Mouse (Mus musculus) olfactory bulb, adult 2 months (tissue): ENCODE measurements around the gene Olfr267. TPM values are rescaled to one million over a fixed set of nuclear protein-coding genes. Genes with fewer than 3 reads are reported as not detected.

Experiments used
- H3K27ac ChIP-seq: fragments of 200-500 bp; 2 replicates; pipeline ENCODE4 v1.5.1; 2012; ENCODE audit warnings: low read depth, low read length; ENCODE audit not compliant: insufficient read depth
- H3K4me1 ChIP-seq: fragments of 200-500 bp; 2 replicates; pipeline ENCODE4 v1.6.1; 2012; ENCODE audit warnings: low read length; ENCODE audit not compliant: control insufficient read depth, insufficient read depth
- H3K4me3 ChIP-seq: fragments of 200-500 bp; 2 replicates; pipeline ENCODE4 v1.5.1; 2012; ENCODE audit warnings: mild to moderate bottlenecking, low read depth, low read length, moderate library complexity; ENCODE audit not compliant: insufficient read depth
- CTCF ChIP-seq: fragments of 200-500 bp; IDR thresholded peaks from 2 replicates; pipeline ENCODE4 v1.5.1; 2012; ENCODE audit warnings: low read depth, mild to moderate bottlenecking, low read length, moderate library complexity; ENCODE audit not compliant: insufficient read depth
- POLR2A ChIP-seq: fragments of 200-500 bp; IDR thresholded peaks from 2 replicates; pipeline ENCODE4 v1.6.1; 2012; ENCODE audit warnings: mild to moderate bottlenecking, low read depth, low read length, moderate library complexity; ENCODE audit not compliant: insufficient read depth
- WGBS: fragments of 180-500 bp; shearing (Covaris S2); methylation state at CpG from one replicate; pipeline ENCODE4 v1.1.7; 2018; 5-methylcytosine and 5-hydroxymethylcytosine counted together
- polyA plus RNA-seq: library from polyadenylated mRNA; stranded (reverse); fragments of >200 nt; gene quantifications from 2 replicates; pipeline ENCODE4 v1.2.4, GENCODE M21; 2012; ENCODE audit warnings: low replicate concordance; ENCODE audit not compliant: missing spikeins, insufficient read depth, insufficient read length

Olfr267 gene
- polyA plus RNA-seq, result not detected in 2 replicates

- no peak within 1 kb of the TSS for H3K4me3 ChIP-seq
- TF ChIP-seq CTCF (no peak), POLR2A (no peak)
- no peaks in the 10 kb centered on the region for H3K4me1 ChIP-seq
- no peak within 1 kb of the TSS for H3K27ac ChIP-seq
Measured at GRCm38 (mm10) chr4:58787616-58788015, at the start of gene Olfr267. Olfr267 (minus strand) TSS chr4:58787716.

GRCm38 (mm10) chr4:58832908-58833307, 45.4 kb upstream of the Olfr267 start:
- Histone ChIP-seq H3K4me3 (no peak overlapping the region), H3K4me1 (no peaks in the 10 kb centered on the region), H3K27ac (no peak overlapping the region)
- 88% methylated on average over 3 of the region's 3 CpGs for WGBS
- no peak for TF ChIP-seq CTCF
- TF ChIP-seq POLR2A, result no peak

GRCm38 (mm10) chr4:58825921-58826320, 38.4 kb upstream of the Olfr267 start:
- TF ChIP-seq POLR2A (no peak), CTCF (no peak)
- 61% methylated on average over 4 of the region's 4 CpGs for WGBS
- no peak overlapping the region for H3K4me3 ChIP-seq
- H3K4me1 ChIP-seq, result no peaks in the 10 kb centered on the region
- H3K27ac ChIP-seq, result no peak overlapping the region

GRCm38 (mm10) chr4:58786659-58787058, 857 bp downstream of the Olfr267 start:
- H3K27ac ChIP-seq, result no peak overlapping the region
- H3K4me1 ChIP-seq, result no peaks in the 10 kb centered on the region
- WGBS, result 62% methylated on average over 3 of the region's 3 CpGs
- no peak overlapping the region for H3K4me3 ChIP-seq
- TF ChIP-seq CTCF (no peak), POLR2A (no peak)

- Histone ChIP-seq H3K4me1 (no peaks in the 10 kb centered on the region), H3K4me3 (no peak overlapping the region), H3K27ac (no peak overlapping the region)
- WGBS, result 86% methylated on average over 3 of the region's 3 CpGs
- TF ChIP-seq POLR2A (no peak), CTCF (no peak)
Measured at GRCm38 (mm10) chr4:58763417-58763816, 24.1 kb downstream of the Olfr267 start.

- H3K4me1 ChIP-seq, result peaks cover 3% of the 10 kb centered on the region; the same call in 1 of the 2 replicates
- H3K27ac ChIP-seq, result no peak overlapping the region
- 43% methylated on average over 2 of the region's 2 CpGs for WGBS
- H3K4me3 ChIP-seq, result no peak overlapping the region
- TF ChIP-seq CTCF (no peak), POLR2A (no peak)
Measured at GRCm38 (mm10) chr4:58749510-58749909, 38.0 kb downstream of the Olfr267 start.

- WGBS, result 34% methylated on average over 10 of the region's 10 CpGs
Measured at GRCm38 (mm10) chr4:58749101-58749500, 38.4 kb downstream of the Olfr267 start.

GRCm38 (mm10) chr4:58745583-58746222, 41.8 kb downstream of the Olfr267 start:
- peaks cover 3% of the 10 kb centered on the region; the same call in 1 of the 2 replicates for H3K4me1 ChIP-seq
- no peak overlapping the region for H3K27ac ChIP-seq
- no peak overlapping the region for H3K4me3 ChIP-seq
- no peak for TF ChIP-seq CTCF
- no peak for TF ChIP-seq POLR2A
- WGBS, result 92% methylated on average over 7 of the region's 7 CpGs

More at GRCm38 (mm10) chr4:58749101-58749500, 38.4 kb downstream of the Olfr267 start:
- peaks cover 3% of the 10 kb centered on the region; the same call in 1 of the 2 replicates for H3K4me1 ChIP-seq
- no peak overlapping the region for H3K4me3 ChIP-seq
- TF ChIP-seq POLR2A, result no peak
- no peak for TF ChIP-seq CTCF
- H3K27ac ChIP-seq, result no peak overlapping the region

GRCm38 (mm10) chr4:58736867-58737633, 50.5 kb downstream of the Olfr267 start:
- H3K4me3 ChIP-seq, result no peak overlapping the region
- H3K27ac ChIP-seq, result no peak overlapping the region
- 48% methylated on average over 18 of the region's 18 CpGs for WGBS
- TF ChIP-seq POLR2A (no peak), CTCF (no peak)
- H3K4me1 ChIP-seq, result no peaks in the 10 kb centered on the region

Other genes starting within 250 kb of the Olfr267 start
- gene Lpar1, start 233.8 kb downstream of the Olfr267 start, polyA plus RNA-seq, result not detected in 2 replicates
- 266 TPM in 1 of 2 replicates, not detected in the other for gene Ecpas, start 125.0 kb upstream of the Olfr267 start, polyA plus RNA-seq
- gene Zkscan16, start 155.9 kb upstream of the Olfr267 start, polyA plus RNA-seq, result not detected in 2 replicates
- gene Ptgr1, start 199.4 kb upstream of the Olfr267 start, polyA plus RNA-seq, result not detected in 2 replicates
- gene Dnajc25, start 207.3 kb upstream of the Olfr267 start, polyA plus RNA-seq, result not detected in 2 replicates
- not detected in 2 replicates for gene Gm20503, start 215.5 kb upstream of the Olfr267 start, polyA plus RNA-seq
- gene Gng10, start 247.4 kb upstream of the Olfr267 start, polyA plus RNA-seq, result not detected in 2 replicates